Mouse (Mus musculus): ENCODE data around the gene Hsbp1.
"Not testable (repeated sequence)": the region's sequence is repeated elsewhere in the genome, so short reads cannot be mapped to it uniquely, and the experiment has no call there.

Hsbp1 gene

DNA sequence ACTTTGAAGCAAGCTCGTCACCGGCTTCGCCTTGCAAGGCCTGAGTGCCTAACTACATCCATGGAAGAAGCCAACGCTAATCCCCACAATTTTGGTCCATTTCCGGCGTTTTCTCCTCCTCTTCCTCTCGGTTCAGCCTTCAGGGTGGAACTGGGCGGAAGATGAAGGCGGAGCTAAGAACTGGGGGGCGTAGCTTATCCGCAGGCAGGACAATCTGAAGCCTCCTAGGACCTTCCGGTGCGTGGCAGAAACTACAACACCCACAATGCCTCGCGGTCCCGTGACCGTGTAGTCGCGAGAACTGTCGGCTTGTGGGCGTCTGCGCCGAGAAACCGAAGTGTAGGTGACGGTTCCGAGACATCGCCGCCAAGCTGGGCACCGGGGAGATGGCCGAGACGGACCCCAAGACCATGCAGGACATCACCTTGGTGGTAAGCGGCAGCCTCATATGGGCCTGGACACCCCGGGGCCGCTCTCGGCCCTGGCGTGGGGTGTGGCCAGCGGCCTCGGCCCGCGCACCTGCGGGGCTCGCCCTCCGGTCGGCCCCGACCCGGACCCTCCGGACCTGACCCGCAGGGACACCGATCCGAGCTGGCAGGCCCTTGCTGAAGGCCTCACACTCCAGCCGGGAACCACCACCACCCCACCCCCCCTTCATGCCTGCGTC is at the start of gene Hsbp1:
Gene Hsbp1 (plus strand): TSS at position 299 of the 667 bp plus-strand sequence.
- peak; percentile 67 for DNase-seq (ENCODE audit: extremely low read depth, low read depth, low spot score)

DNA sequence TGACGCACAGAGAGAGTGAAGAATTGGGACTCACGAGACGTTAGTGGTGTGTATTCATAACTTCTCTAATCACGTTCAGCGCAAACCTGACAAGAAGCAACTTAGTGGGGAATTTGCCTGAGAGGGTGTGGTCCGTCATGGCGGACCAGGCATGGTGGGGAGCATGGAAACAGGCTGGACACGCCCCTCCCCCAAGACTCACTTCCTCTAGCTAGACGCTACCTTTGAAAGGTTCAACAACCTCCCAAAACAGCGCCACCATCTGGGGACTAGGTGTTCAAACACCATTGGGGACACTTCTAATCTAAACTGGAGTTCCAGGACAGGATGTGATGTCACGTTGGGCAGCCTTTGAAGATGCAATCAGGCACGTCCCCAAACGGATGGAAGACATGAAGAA is 48.8 kb upstream of the Hsbp1 start:
- DNase-seq (ENCODE audit: extremely low read depth, low read depth, low spot score): no peak

- DNase-seq (ENCODE audit: extremely low read depth, low read depth, low spot score): not testable (repeated sequence)
These were observed 46.5 kb upstream of the Hsbp1 start for GRCm38 (mm10) chr8:119297752-119298151.

- DNase-seq (ENCODE audit: extremely low read depth, low read depth, low spot score): no peak
These were observed 44.0 kb upstream of the Hsbp1 start for GRCm38 (mm10) chr8:119300335-119300734.

- no peak for DNase-seq (ENCODE audit: extremely low read depth, low read depth, low spot score)
These were observed 40.1 kb upstream of the Hsbp1 start for GRCm38 (mm10) chr8:119304196-119304595.

DNA sequence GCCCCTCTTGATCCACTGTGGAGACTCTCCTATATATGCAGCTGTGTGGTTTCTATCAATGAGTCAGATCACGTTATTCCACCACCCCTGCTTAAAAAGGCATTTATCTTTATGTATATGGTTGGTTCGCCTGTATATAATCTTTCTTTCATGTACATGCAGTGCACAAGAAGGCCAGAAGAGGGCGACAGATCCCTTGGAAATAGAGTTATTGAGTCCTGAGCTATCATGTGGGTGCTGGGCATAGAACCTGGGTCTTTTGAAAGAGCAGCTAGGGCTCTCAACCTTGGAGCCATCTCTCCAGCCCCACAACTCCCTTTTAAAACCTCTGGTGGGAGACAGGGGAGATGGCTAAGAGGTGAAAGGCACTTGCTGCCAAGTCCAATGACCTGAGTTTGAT is 32.9 kb upstream of the Hsbp1 start:
- no peak for DNase-seq (ENCODE audit: extremely low read depth, low read depth, low spot score)

DNA sequence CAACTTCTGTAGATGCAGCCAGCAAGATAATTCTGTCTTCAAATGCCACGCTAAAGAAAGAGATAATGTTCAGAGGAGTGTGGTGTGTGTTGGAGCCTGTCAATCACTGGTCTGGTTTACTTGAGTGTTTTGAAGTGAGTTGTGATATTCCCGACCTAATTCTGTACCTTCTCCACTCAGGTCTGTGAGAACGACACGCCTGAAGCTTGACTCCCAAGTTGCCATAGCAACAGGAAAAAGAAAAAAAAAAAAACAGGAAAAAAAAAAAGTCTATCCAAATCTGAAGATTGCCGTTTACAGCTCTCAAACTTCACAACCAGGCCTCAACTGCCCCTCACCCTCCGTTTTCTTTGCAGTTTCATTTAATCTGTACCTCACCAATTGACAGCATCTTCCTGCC is 21.1 kb upstream of the Hsbp1 start:
- DNase-seq (ENCODE audit: extremely low read depth, low read depth, low spot score): no peak

- no peak for DNase-seq (ENCODE audit: extremely low read depth, low read depth, low spot score)
These were observed 4.7 kb upstream of the Hsbp1 start for GRCm38 (mm10) chr8:119339546-119339945.

DNA sequence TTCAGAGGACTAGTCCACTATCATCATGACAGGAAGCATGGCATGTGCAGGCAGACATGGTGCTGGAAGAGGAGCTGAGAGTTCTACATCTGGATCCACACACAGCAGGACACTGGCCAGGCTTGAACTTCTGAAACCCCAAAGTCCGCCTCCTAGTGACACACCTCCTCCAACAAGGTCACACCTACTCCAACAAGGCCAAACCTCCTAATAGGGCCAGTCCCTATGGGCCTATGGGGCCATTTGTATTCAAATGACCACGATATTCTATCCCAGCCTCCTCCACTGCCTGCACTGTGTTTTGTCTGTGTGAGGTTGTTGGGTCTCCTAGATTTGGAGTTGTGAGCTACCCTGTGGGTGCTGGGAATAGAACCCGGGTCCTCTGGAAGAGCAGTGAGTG is 682 bp upstream of the Hsbp1 start:
- no peak for DNase-seq (ENCODE audit: extremely low read depth, low read depth, low spot score)

DNA sequence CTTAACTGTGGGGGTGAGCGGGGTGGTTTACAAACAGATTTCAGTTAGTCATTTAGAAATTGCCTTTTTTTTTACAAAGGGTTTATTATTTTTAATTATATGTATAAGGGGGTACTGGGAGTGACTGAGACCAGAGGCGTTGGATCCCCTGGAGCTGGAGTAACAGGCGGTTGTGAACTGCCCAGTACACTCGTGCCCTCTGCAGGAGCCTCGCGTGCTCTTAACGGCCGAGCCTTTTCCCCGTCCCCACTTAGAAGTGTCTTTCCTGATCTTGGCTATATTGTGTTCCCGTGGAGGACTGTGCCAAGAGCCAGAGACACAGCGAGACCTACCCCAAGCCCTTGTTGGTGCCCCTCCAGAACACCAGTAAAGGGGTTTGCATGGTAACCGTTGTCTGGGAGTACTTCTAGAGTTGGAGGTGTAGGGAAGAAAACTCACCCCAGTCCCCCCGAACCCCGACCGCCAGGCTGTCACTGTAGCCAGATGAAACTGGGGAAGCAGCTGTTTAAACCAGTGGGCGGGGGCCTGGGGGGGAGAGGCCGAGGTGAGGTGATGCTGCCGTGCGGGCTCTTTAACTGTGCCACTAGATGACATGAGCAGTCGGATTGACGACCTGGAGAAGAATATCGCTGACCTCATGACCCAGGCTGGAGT is 868 bp downstream of the Hsbp1 start:
- DNase-seq (ENCODE audit: extremely low read depth, low read depth, low spot score): no peak

GRCm38 (mm10) chr8:119345683-119346075 is 1.4 kb downstream of the Hsbp1 start:
- DNase-seq (ENCODE audit: extremely low read depth, low read depth, low spot score): no peak

- no peak for DNase-seq (ENCODE audit: extremely low read depth, low read depth, low spot score)
These were observed 7.4 kb downstream of the Hsbp1 start for GRCm38 (mm10) chr8:119351647-119352046.

DNA sequence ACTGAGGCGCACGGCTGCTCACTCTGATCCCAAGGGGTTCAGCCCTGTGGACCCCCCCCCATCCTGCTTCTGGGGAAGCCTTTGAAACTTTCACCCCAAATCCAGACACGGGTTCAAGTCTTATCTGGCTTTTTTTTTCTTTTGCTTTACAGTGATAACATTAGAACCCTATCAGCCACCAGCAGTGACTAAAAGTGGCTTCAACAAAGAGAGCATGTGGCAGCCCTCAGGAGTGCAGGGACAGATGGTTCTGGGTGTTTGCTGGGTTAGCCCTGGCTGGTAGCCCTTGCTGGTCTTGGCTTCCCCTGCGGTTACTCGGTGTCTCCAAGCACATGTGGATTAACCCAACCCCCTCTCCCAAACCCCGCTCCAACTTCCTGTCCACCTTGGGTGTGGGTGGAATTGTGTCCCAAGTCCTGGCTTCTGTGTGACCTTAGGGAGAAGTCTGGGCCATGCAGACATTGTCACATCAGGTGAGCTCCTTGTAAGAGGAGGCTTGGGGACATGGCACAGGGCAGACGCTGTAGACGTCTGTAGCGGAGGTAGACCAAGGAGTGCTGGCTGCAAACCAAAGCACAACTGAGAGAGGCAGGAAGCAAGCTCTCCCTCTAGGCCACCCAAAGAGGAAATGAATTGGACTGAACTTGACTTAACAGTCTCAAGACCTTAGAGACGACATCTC is 8.8 kb downstream of the Hsbp1 start:
- no peak for DNase-seq (ENCODE audit: extremely low read depth, low read depth, low spot score)

- DNase-seq (ENCODE audit: extremely low read depth, low read depth, low spot score): no peak
These were observed 9.4 kb downstream of the Hsbp1 start for GRCm38 (mm10) chr8:119353659-119354023.

DNA sequence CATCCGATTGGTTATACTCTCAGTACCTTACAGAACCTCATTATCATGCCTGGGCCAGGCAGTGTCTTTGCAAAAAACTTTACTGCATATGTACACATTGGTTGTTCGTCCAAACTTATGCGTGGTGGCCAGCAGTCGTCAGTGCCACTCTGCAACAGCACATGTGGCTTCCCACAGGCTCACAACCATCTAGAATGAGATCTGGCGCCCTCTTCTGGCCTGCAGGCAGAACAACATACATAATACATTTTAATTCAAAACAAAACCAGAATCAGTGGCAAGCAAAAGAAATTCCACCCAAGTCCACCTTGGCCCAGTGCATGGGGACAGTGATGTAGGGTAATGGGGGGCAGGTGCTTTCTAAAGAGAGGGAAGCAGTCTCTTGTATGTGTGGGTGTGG is 12.3 kb downstream of the Hsbp1 start:
- not testable (repeated sequence) for DNase-seq (ENCODE audit: extremely low read depth, low read depth, low spot score)

DNA sequence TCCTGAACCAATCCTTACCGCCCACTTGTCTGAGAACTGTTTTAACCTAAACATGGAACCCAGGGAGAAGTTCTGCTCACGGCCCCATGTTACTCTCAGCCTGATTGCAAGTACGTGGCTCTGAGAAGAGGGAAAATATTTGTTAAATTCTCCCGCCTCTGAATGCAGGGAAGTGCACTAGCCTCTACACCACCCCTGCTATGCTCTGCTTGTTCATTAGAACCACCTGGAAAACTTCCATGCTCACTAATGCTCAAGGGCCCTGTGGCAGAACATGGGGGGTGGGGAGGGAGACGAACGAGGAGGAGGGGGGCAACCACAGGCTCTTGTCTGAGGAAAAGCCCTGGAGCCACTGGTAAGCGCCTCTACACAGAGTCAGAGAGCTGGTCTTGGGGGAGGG is 13.9 kb downstream of the Hsbp1 start:
- DNase-seq (ENCODE audit: extremely low read depth, low read depth, low spot score): no peak

- DNase-seq (ENCODE audit: extremely low read depth, low read depth, low spot score): no peak
These were observed 14.5 kb downstream of the Hsbp1 start for GRCm38 (mm10) chr8:119358836-119359235.

DNA sequence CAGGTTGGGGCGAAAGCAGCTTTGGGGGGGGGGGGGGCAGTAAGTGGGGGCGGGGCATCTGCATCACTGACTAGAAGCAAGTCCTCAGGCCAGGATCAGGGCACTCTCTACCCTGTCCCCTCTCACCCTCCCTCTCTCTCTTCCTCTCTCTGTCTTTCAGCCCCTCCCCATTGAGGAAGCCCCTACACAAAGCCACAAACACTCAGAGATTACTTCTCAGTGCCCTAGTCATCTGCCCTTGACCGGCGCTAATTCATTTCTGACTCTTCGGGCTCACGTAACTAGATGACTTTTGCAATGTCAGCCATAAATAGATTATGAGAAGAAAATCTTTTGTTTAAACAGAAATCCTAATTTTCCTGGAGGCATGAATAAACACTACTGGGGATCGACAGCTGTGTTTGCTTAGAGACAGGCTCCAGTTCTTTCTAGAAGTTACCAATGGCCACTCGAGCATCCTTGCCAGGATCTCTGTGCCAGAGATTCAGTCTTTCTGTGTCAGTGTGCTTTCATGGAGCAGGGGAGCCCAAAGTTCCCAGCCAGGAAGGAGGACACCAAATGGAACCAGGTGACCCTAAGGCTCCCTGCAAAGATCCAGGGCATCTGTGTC is 16.5 kb downstream of the Hsbp1 start:
- no peak for DNase-seq (ENCODE audit: extremely low read depth, low read depth, low spot score)

DNA sequence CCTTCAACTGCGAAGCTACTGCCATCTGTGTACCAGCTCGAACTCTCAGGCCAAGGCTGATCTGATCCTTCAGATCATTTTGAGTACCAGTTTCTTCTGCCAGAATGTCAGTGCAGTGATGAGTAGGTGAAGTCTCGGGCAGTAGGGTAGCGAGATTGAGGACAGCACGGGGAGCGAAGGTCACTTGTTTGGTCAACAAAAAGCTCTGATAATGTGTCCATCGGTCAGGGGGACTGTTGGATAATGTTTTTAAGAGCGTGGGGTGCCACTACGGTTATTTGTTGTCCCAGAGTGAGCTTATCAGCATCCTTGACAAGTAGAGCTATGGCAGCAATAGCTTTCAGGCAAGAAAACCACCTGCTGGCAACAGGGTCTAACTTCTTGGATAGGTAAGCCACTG is 30.4 kb downstream of the Hsbp1 start:
- DNase-seq (ENCODE audit: extremely low read depth, low read depth, low spot score): not testable (repeated sequence)

DNA sequence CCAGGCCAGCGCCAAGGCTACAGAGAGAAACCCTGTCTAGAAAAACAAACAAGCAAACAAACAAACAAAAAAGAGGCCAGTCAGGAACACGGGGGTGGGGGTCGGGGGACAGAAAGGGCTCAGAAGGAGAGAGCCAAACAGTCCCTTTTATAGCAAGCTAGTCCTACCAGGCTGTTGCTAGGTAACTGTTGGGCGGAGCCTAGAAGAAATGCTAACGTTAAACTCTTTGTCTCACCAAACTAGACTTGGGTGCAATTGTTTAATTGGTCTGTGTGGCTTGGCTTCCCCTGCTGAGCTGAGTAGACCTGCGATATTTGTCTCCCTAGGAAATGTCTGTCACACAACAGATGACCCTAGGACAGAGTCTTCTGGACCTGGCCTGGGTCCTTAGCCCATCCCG is 34.2 kb downstream of the Hsbp1 start:
- DNase-seq (ENCODE audit: extremely low read depth, low read depth, low spot score): no peak

- no peak for DNase-seq (ENCODE audit: extremely low read depth, low read depth, low spot score)
These were observed 36.3 kb downstream of the Hsbp1 start for GRCm38 (mm10) chr8:119380619-119381018.

- no peak for DNase-seq (ENCODE audit: extremely low read depth, low read depth, low spot score)
These were observed 40.2 kb downstream of the Hsbp1 start for GRCm38 (mm10) chr8:119384478-119384877.

Data from fat pad, adult 2 months (tissue).